Mouse (Mus musculus) cerebellum, postnatal 10 days (tissue): Measurements from ENCODE around the gene Adgra1.

ENCODE experiments used
- DNase-seq, 2 experiments: peaks; one replicate each; pipeline ENCODE4 v3.0.0; 2021; ENCODE audit warnings: mixed read lengths in 2 of 2

The Adgra1 gene

GRCm38 (mm10) chr7:139850677-139851076 lies 16.7 kb downstream of the Adgra1 start:
- no peak for DNase-seq

DNA sequence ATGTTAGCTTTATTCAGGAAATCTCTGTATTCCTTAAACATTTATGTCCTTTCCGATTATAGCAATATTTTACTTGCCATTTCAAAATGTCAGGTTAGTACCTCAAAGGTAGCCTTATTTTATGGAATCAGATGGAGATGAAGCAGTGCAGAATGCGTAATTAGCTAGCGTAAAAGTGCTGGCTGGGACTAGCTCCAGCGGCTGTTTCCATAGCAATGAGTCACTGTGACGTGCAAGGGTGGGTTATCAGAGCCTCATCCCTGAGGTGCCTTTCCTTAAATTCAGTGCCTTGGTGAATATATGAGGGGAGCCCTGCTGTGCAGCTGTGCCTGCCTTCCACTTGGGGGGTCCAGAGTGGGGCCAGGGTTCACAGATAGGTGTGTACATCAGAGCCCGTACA lies 17.1 kb downstream of the Adgra1 start:
- peak in 1 of 2 experiments; percentile 38 for DNase-seq

- DNase-seq = no peak
These were observed 21.3 kb downstream of the Adgra1 start for GRCm38 (mm10) chr7:139855261-139855660.

GRCm38 (mm10) chr7:139861411-139861810 lies 27.4 kb downstream of the Adgra1 start:
- DNase-seq = peak; percentile 86 to 88

DNA sequence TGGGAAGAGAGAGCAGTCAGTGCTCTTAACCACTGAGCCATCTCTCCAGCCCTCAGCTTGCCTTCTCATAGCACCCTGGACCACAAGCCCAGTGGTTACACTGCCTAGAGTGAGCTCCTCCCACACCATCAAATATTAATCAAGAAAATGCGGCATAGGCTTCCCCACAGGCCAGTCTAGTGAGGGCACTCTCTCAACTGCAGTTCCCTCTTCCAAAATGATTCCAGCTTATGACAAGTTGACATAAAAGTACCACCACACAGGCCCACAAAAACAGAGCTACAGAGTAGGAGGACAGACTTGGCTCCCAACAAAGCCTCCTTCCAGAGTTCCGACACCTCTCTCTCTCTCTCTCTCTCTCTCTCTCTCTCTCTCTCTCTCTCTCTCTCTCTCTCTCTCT lies 29.1 kb downstream of the Adgra1 start:
- no peak for DNase-seq

- DNase-seq = peak; percentile 63 to 64
These were observed 30.3 kb downstream of the Adgra1 start for GRCm38 (mm10) chr7:139864253-139864652.

GRCm38 (mm10) chr7:139864871-139865270 lies 30.9 kb downstream of the Adgra1 start:
- DNase-seq = peak in 1 of 2 experiments; percentile 18

GRCm38 (mm10) chr7:139871014-139871413 lies 37.0 kb downstream of the Adgra1 start:
- no peak for DNase-seq

DNA sequence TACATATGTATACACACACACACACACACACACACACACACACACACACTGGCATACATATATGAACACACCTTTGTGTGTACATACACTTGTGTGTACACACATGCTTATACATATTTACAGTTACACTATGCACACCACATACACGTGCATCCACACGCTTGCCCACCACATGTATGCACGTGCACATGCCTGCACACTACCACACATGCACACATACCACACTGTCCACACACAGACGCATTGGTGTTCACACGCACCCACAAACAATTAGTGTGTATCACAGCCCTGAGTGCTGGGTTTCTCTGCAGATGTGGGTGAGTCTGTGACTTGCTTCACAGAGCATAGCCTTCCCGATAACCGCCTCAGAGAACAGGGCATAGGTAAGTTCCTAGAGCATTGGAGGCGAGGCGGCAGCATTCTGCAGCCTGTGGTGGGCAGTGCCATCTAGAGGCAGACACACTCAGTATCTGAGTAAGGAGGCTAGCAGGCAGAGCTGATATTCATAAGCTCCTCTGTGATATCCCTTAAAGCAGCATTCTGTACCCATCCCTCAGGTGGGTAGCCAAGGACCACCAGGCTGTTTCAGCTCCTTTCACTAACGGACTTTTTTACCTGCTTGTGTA lies 43.3 kb downstream of the Adgra1 start:
- DNase-seq = peak; percentile 78

- DNase-seq = no peak
These were observed 44.1 kb downstream of the Adgra1 start for GRCm38 (mm10) chr7:139878122-139878521.

GRCm38 (mm10) chr7:139878621-139879020 lies 44.6 kb downstream of the Adgra1 start:
- no peak for DNase-seq

- no peak for DNase-seq
These were observed 49.6 kb downstream of the Adgra1 start for GRCm38 (mm10) chr7:139883545-139883944.

DNA sequence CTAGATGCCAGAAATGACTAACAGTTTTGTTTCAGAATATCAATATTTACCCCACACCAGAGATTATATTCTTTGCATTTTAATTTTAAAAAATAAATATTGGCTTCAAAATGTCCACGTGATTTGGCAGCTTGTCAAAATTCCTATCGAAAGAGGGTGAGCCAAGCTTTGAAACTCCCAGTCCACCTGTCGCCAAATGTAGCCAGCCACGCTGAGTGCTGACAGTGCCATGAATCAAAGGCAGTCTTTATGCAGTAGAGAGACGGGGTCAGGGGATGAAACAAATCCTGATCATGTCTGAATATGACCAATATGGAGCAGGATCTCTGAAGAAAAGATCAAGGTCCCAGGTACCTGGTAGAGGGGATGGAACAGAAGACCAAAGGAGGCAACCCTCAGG lies 57.8 kb downstream of the Adgra1 start:
- DNase-seq = peak; percentile 35 to 64

DNA sequence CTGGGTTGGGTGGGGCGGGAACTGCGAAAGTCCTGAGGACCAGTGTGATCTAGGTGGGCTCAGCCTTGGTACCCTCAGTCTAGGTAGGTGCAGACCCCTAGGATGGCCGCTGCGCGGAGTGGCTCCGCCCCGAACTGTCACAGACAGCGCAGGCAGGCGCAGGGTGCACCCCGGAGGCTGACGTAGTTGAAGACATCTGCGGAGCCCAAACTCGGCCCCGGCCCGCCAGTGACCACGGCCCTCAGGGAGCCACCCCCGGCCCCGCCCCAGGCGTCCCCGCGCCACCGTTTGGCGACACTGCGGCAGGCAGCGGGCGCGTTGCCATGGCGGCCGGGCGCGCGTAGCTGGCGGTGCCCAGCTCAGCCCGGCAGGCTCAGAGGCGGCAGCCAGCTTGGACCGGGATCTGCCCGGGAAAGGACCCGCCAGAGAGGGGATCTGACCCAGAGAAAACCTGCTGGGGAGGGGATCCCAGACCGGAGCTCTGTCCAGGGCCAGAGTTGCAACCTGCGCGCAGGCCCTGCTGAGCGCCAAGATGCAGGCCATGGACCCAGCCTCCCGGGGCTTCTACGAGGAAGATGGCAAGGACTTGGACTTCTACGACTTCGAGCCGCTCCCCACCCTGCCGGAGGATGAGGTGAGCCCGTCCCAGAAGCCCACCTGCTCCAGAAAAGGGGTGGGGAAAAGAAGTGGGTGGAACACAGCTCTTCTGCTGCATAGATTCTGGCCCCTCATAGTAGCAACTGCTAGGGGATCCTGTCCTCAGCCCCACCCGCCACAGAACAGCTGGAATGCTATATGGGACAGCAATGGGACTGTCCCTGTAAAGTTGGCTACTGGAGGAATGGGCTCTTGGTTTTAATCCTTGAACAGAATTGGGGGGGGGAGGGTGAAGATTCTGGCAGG lies 60.9 kb downstream of the Adgra1 start, which contains the start of gene Kndc1:
Kndc1 (plus strand) TSS at position 42 of the 903 bp plus-strand sequence.
- peak; percentile 83 to 85 for DNase-seq

DNA sequence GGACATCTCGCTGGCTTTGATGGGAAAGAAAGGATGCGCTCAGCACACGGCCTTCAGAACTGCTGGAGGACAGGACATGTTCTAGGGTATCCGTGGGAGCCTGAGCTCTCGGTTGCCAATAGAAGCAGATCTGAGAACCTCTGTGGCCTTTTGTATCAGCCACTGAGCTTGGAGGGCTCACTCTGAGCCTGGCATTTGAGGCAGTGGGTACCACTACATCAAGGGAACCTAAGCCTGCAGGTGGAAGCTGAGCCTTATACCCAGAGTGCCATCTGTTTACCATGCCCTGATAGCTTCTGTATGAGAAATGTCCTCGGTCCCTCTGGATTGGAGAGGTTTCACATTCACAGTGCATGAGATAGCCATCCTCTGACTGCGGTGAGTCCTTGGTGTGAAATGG lies 62.3 kb downstream of the Adgra1 start:
- no peak for DNase-seq

DNA sequence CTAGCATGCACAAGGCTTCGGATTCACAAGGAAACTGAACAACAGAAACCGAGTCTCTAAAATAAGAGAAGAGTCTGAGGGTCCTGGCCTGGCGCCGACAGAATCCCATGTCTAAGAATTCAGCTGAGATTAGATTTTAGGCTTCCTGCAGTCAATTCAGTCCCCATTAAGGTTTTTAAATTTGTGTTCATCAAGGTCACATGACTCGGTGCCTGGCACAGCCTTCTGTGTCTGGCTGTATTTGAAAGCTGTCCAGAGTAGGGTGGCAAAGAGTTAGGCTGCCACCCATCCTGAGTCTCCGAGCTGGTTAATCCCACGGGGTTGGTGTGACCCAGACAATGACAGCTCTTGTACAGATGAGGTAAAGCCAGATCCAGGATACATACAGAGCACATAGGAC lies 62.8 kb downstream of the Adgra1 start:
- DNase-seq = no peak

- peak in 1 of 2 experiments; percentile 45 for DNase-seq
These were observed 64.6 kb downstream of the Adgra1 start for GRCm38 (mm10) chr7:139898606-139899005.

DNA sequence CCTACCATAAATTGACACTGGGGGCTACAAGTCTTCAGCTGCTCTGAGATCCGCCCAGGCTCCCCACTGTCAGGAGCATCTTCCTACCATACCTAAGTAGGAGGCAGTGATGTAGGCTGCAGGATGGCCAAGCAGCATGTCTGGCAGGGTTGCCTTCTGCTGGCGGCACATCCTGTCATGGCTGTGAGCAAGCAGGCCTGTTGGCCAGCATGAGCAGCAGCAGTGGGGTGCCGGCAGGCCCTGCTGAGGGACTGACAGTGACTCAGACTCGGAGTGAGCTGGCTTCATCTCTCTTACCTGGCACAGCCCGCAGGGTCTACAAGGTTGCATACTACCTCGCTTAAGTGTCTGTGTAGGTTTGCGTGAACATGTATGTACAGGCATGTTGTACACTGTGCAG lies 65.5 kb downstream of the Adgra1 start:
- DNase-seq = peak; percentile 80 to 89

- no peak for DNase-seq
These were observed 66.5 kb downstream of the Adgra1 start for GRCm38 (mm10) chr7:139900456-139900855.

- DNase-seq = peak; percentile 59 to 77
These were observed 66.9 kb downstream of the Adgra1 start for GRCm38 (mm10) chr7:139900896-139901295.

DNA sequence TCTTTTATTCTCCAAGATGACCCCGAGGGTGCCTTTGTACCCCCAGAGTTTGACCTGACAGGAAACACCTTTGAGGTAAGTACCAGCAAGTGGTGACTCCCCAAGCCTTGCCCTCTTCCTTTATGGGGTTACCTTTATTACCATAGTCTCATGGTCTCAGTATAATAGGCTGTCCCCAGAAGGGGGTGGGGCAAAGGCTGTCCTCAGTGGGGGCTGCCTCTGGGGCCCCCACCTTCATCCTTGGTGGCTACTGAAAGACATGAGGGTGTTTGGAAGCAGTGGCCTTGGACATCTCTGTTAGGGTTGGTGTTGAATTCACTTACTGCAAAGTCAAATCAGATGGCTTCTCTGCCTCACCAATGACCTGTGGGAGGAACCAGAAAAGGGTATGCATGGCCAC lies 68.0 kb downstream of the Adgra1 start:
- DNase-seq = no peak

DNA sequence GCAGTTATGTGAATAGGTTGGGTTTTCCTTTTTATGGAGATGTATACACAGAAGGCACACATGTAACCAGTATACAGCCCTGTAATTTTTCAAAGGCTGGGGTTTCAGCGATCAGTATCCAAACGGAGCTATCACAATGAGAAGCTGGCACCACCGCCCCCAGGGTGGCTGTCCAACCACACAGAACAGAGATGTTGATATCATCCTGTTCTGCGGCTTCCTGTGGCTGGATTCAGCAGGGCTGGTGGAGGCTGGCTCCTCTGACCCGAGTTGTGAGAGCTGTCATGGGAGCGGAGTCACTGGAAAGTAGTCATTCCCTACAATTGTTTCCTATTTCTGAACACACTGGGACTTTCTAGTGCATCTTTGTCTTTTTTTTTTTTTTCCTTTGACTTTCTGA lies 71.3 kb downstream of the Adgra1 start:
- no peak for DNase-seq

DNA sequence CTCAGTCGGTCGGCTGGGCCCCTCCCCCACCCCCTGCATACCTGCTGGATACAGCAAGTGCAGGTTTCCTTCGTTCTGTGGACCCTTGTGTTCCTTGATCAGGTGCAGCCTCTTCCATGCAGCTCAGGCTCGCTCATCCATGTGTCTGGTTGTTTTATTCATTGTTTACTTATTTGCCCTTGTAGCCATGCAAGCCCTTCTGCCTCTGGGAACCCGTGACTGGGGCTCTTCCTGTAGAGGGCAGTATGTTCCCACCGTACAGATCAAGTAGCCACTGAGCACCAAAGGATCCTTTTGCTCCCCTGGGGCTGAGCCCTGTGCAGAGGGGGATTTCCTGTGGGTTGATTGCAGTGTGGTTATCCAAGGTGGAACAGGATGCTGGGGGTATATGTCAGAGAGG lies 71.7 kb downstream of the Adgra1 start:
- peak; percentile 72 to 74 for DNase-seq

DNA sequence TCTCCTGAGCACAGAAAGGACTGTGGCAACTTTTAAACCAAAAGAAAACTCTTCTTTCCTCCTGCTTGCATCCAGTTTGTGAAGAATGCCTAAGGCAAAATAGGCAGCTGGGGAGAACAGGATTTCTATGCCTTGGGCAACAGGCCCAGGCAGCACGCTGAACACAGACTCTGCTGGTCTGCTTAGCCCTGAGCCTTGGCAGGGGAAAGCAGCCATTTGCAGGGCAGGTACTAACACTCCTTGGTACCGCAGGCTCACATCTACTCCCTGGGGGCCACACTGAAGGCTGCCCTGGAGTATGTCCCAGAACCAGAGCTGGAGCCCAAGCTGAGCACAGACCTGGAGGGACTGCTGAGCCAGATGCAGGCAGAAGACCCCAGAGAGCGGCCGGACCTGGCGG lies 74.2 kb downstream of the Adgra1 start:
- DNase-seq = peak; percentile 71 to 74
